Mouse (Mus musculus) C2C12 (cell line): ENCODE results near the gene Slc36a4.

Source experiments
- CEBPB ChIP-seq: IDR thresholded peaks from one replicate; pipeline ENCODE4 v1.6.1; 2011; ENCODE audit warnings: low read depth, mild to moderate bottlenecking, control low read depth, moderate library complexity
- CTCF ChIP-seq: IDR thresholded peaks from one replicate; pipeline ENCODE4 v1.5.1; 2011; ENCODE audit not compliant: control insufficient read depth, insufficient read depth, insufficient read length
- FOSL1 ChIP-seq: IDR thresholded peaks from one replicate; pipeline ENCODE4 v1.8.0; 2011; ENCODE audit warnings: mild to moderate bottlenecking, low read length; ENCODE audit not compliant: poor library complexity, insufficient read depth, severe bottlenecking
- MAX ChIP-seq: IDR thresholded peaks from one replicate; pipeline ENCODE4 v1.6.1; 2011; ENCODE audit warnings: mild to moderate bottlenecking, control low read depth
- MYOD1 ChIP-seq: IDR thresholded peaks from one replicate; pipeline ENCODE4 v1.6.1; 2011; ENCODE audit warnings: low read depth; ENCODE audit not compliant: control insufficient read depth, insufficient read length
- MYOG ChIP-seq: IDR thresholded peaks from one replicate; pipeline ENCODE4 v1.6.1; 2011; ENCODE audit not compliant: control insufficient read depth, insufficient read length; ENCODE audit errors: extremely low read depth
- USF1 ChIP-seq: IDR thresholded peaks from one replicate; pipeline ENCODE4 v1.6.1; 2011; ENCODE audit warnings: low read depth, mild to moderate bottlenecking, control low read depth, moderate library complexity

DNA sequence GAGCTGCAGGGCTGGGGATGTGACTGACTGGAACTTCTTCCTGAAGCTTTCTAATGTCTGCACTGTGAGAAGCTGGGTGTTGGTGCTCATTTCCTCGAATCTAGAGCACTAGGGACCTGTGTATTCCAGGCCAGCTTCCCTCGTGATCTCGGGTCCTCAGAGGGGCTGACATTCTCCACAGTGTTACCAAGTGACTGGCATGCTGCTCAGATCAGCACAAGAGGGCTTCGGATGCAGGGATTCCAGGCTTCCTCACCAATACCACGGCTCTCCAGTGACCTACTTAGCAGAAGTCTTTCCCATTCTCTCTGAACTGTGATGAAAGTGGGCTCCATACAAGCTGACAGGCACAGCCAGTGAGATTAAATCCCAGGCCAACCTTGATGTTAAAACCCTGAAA is 14.5 kb upstream of the Slc36a4 start:
- TF ChIP-seq CTCF, result no peak
- no peak for TF ChIP-seq FOSL1
- no peak for TF ChIP-seq USF1
- no peak for TF ChIP-seq MAX
- no peak for TF ChIP-seq MYOG
- no peak for TF ChIP-seq CEBPB
- no peak for TF ChIP-seq MYOD1
